Mouse (Mus musculus): ENCODE measurements around the gene Lman2l.

- TF ChIP-seq CTCF (IDR thresholded peaks at IDR 0.05): no peak
- TF ChIP-seq POLR2A (IDR thresholded peaks at IDR 0.05; ENCODE audit: insufficient read depth, low read depth, low read length): no peak
- TF ChIP-seq EP300 (IDR thresholded peaks at IDR 0.05; ENCODE audit: insufficient read depth, low read depth, low read length): no peak
These were observed 13.1 kb upstream of the Lman2l start for GRCm38 (mm10) chr1:36458169-36458568.
